ENCODE assay signal across 9 mouse cellular contexts in the genomic region with DNA sequence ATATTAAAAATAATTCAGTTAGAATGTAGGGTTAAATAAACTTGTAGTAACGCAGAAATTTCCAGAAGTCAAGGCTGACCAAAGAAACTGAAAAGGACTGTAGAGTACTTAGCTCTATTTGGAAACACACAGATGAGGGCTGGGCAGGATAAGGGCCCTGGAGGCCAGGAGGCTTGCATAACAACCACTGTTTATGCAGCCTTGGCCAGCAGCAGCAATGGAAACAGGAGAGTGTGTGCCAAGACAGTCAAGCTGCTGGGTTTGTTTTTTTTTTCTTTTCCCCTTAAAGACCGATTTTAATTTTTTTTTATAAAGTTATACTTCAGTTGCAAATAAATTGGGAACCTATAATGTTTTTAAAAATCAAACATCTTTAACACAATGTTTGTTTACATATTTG. TPM values are rescaled to one million over a fixed set of nuclear protein-coding genes. Genes with fewer than 3 reads are reported as not detected.
DNase-seq lines count a peak whose midpoint lies in the region; ATAC-seq and TF ChIP-seq lines count a peak whose summit lies in the region.
"Had no signal": no experiment of that assay in that cellular context is flagged by ENCODE, and none has a peak within 500 bp of the region (broad histone marks: within the 10 kb centered on the region; RNA-seq: fewer than 3 reads in every experiment).

No protein-coding gene starts in this region.

- H3K4me3 ChIP-seq in hindbrain, embryonic 14.5 days (replicated peaks; ENCODE audit: low read length) = no peak overlapping the region
- H3K4me3 ChIP-seq in hindbrain, embryonic 12.5 days = no peak overlapping the region
- no peak overlapping the region for H3K4me3 ChIP-seq in cerebellum, adult 2 months (replicated peaks; ENCODE audit: insufficient read depth, low read depth, low read length)
- no peak overlapping the region for H3K4me3 ChIP-seq in heart, embryonic 11.5 days (ENCODE audit: low read depth, low read length)
- H3K4me3 ChIP-seq: liver, embryonic 13.5 days had no signal

- peak; percentile 43 for DNase-seq in hindbrain, embryonic 14.5 days (ENCODE audit: low spot score)
- peak; percentile 59 for DNase-seq in 416B (ENCODE audit: low read depth)
- DNase-seq in cerebellum, adult 2 months = peak; percentile 45 to 72
- peak; percentile 89 to 93 for DNase-seq in lung, adult 18-20 months
- no peak for DNase-seq in embryo, embryonic 11 days
- DNase-seq: liver, embryonic 13.5 days had no signal

- no peak for TF ChIP-seq CTCF in cerebellum, adult 2 months (IDR thresholded peaks at IDR 0.05; ENCODE audit: borderline replicate concordance, insufficient read depth, low read depth, low read length)

- no peak overlapping the region for H3K4me2 ChIP-seq in hindbrain, embryonic 14.5 days (replicated peaks)
- no peak overlapping the region for H3K4me2 ChIP-seq in hindbrain, embryonic 12.5 days (replicated peaks)
- no peak overlapping the region for H3K4me2 ChIP-seq in heart, embryonic 11.5 days
- H3K4me2 ChIP-seq: liver, embryonic 13.5 days had no signal

- H3K9me3 ChIP-seq in hindbrain, embryonic 14.5 days (ENCODE audit: control insufficient read depth, low read length) = no peaks in the 10 kb centered on the region
- no peaks in the 10 kb centered on the region for H3K9me3 ChIP-seq in hindbrain, embryonic 12.5 days (replicated peaks)
- no peaks in the 10 kb centered on the region for H3K9me3 ChIP-seq in heart, embryonic 11.5 days (replicated peaks; ENCODE audit: control insufficient read depth, low read length)
- H3K9me3 ChIP-seq: liver, embryonic 13.5 days had no signal

- 79% methylated on average over 2 of the region's 2 CpGs for WGBS in hindbrain, embryonic 14.5 days
- 70% methylated on average over 2 of the region's 2 CpGs for WGBS in hindbrain, embryonic 12.5 days
- 29% methylated on average over 2 of the region's 2 CpGs for WGBS in cerebellum, adult 2 months
- WGBS in heart, embryonic 11.5 days (ENCODE audit: insufficient replicate concordance) = 63% methylated on average over 2 of the region's 2 CpGs

- no peak overlapping the region for H3K9ac ChIP-seq in hindbrain, embryonic 14.5 days
- no peak overlapping the region for H3K9ac ChIP-seq in hindbrain, embryonic 12.5 days
- no peak overlapping the region for H3K9ac ChIP-seq in heart, embryonic 11.5 days (ENCODE audit: low read depth, low read length)
- H3K9ac ChIP-seq: liver, embryonic 13.5 days had no signal

- TF ChIP-seq POLR2A in cerebellum, adult 2 months (IDR thresholded peaks at IDR 0.05; ENCODE audit: borderline replicate concordance, insufficient read depth, low read length) = no peak

- H3K27me3 ChIP-seq in hindbrain, embryonic 14.5 days (ENCODE audit: control insufficient read depth, insufficient read depth, low read length) = no peaks in the 10 kb centered on the region
- no peaks in the 10 kb centered on the region for H3K27me3 ChIP-seq in hindbrain, embryonic 12.5 days
- no peaks in the 10 kb centered on the region for H3K27me3 ChIP-seq in cerebellum, adult 2 months (ENCODE audit: control insufficient read depth, insufficient read depth, low read length)
- H3K27me3 ChIP-seq in heart, embryonic 11.5 days (ENCODE audit: control insufficient read depth, insufficient read depth, low read length) = no peaks in the 10 kb centered on the region
- H3K27me3 ChIP-seq: liver, embryonic 13.5 days had no signal

- H3K4me1 ChIP-seq in hindbrain, embryonic 14.5 days (replicated peaks; ENCODE audit: control insufficient read depth, insufficient read depth, low read length) = no peaks in the 10 kb centered on the region
- no peaks in the 10 kb centered on the region for H3K4me1 ChIP-seq in hindbrain, embryonic 12.5 days
- peaks cover 3% of the 10 kb centered on the region for H3K4me1 ChIP-seq in cerebellum, adult 2 months (ENCODE audit: control insufficient read depth, insufficient read depth, low read length)
- H3K4me1 ChIP-seq in heart, embryonic 11.5 days (ENCODE audit: control insufficient read depth, insufficient read depth, low read length) = peaks cover 4% of the 10 kb centered on the region; the same call in 1 of the 2 replicates
- H3K4me1 ChIP-seq: liver, embryonic 13.5 days had no signal

- H3K36me3 ChIP-seq in hindbrain, embryonic 14.5 days (replicated peaks; ENCODE audit: control insufficient read depth, insufficient read depth) = no peaks in the 10 kb centered on the region
- no peaks in the 10 kb centered on the region for H3K36me3 ChIP-seq in hindbrain, embryonic 12.5 days
- H3K36me3 ChIP-seq in heart, embryonic 11.5 days (ENCODE audit: control insufficient read depth, insufficient read depth, low read length) = no peaks in the 10 kb centered on the region
- H3K36me3 ChIP-seq: liver, embryonic 13.5 days had no signal

- no peak for ATAC-seq in hindbrain, embryonic 14.5 days (ENCODE audit: low FRiP score)
- ATAC-seq in hindbrain, embryonic 12.5 days (ENCODE audit: low FRiP score) = no peak
- peak; percentile 72; the same call in 1 of the 2 replicates for ATAC-seq in heart, embryonic 11.5 days (replicated peaks; ENCODE audit: insufficient number of reproducible peaks, low FRiP score, low TSS enrichment)
- ATAC-seq in granulocyte monocyte progenitor cell, adult 5-6 weeks (replicated peaks; ENCODE audit: poor library complexity, severe bottlenecking) = no peak

- no peak overlapping the region for H3K27ac ChIP-seq in hindbrain, embryonic 14.5 days
- H3K27ac ChIP-seq in hindbrain, embryonic 12.5 days = no peak overlapping the region
- H3K27ac ChIP-seq in cerebellum, adult 2 months (ENCODE audit: insufficient read depth, low read length) = no peak overlapping the region
- H3K27ac ChIP-seq in heart, embryonic 11.5 days (ENCODE audit: low read depth, low read length) = no peak overlapping the region
- H3K27ac ChIP-seq: liver, embryonic 13.5 days had no signal

RNA-seq across cellular contexts. Expression of a gene that starts 13.1 kb away (rescaled TPM):
- 0.50 and 0.96 TPM in 2 replicates for polyA plus RNA-seq in hindbrain, embryonic 14.5 days (2014; fragmentation: Nextera tagmentation; extraction: Ambion mirVana)
- 0.79 and 1.3 TPM in 2 replicates for polyA plus RNA-seq in hindbrain, embryonic 12.5 days (2016; fragmentation: Nextera tagmentation; extraction: Ambion mirVana)
- 0.39 and 0.40 TPM in 2 replicates for polyA plus RNA-seq in cerebellum, adult 2 months (2012; rRNA removed)
- polyA plus RNA-seq in heart, embryonic 11.5 days (2014; fragmentation: Nextera tagmentation; extraction: Ambion mirVana) = 0.42 and 0.56 TPM in 2 replicates
- 0.28 and 1.0 TPM in 2 replicates for total RNA-seq in granulocyte monocyte progenitor cell, adult 5-6 weeks (2014; fragmentation: Nextera tagmentation)
- 3.1 and 5.6 TPM in 2 replicates for total RNA-seq in granulocyte monocyte progenitor cell, adult 5-6 weeks (2017)

RNA-seq across cellular contexts. Expression of a gene that starts 24.6 kb away (rescaled TPM):
- polyA plus RNA-seq in hindbrain, embryonic 14.5 days (2014; fragmentation: Nextera tagmentation; extraction: Ambion mirVana) = 1.7 and 2.2 TPM in 2 replicates
- polyA plus RNA-seq in hindbrain, embryonic 12.5 days (2016; fragmentation: Nextera tagmentation; extraction: Ambion mirVana) = 1.4 TPM in 2 replicates
- polyA plus RNA-seq in cerebellum, adult 2 months (2012; rRNA removed) = 4.3 and 5.1 TPM in 2 replicates
- polyA plus RNA-seq in heart, embryonic 11.5 days (2014; fragmentation: Nextera tagmentation; extraction: Ambion mirVana) = 1.4 and 1.8 TPM in 2 replicates
- 0.17 TPM in 1 of 2 replicates, not detected in the other for total RNA-seq in granulocyte monocyte progenitor cell, adult 5-6 weeks (2014; fragmentation: Nextera tagmentation)
- 0.26 TPM in 1 of 2 replicates, not detected in the other for total RNA-seq in granulocyte monocyte progenitor cell, adult 5-6 weeks (2017)

RNA-seq across cellular contexts. Expression of a gene that starts 59.0 kb away (rescaled TPM):
- 13.4 and 13.7 TPM in 2 replicates for polyA plus RNA-seq in hindbrain, embryonic 14.5 days (2014; fragmentation: Nextera tagmentation; extraction: Ambion mirVana)
- 16.5 and 17.3 TPM in 2 replicates for polyA plus RNA-seq in hindbrain, embryonic 12.5 days (2016; fragmentation: Nextera tagmentation; extraction: Ambion mirVana)
- 11.3 and 12.8 TPM in 2 replicates for polyA plus RNA-seq in cerebellum, adult 2 months (2012; rRNA removed)
- polyA plus RNA-seq in heart, embryonic 11.5 days (2014; fragmentation: Nextera tagmentation; extraction: Ambion mirVana) = 11.1 and 11.6 TPM in 2 replicates
- 6.3 and 6.5 TPM in 2 replicates for total RNA-seq in granulocyte monocyte progenitor cell, adult 5-6 weeks (2014; fragmentation: Nextera tagmentation)
- total RNA-seq in granulocyte monocyte progenitor cell, adult 5-6 weeks (2017) = 13.8 and 19.4 TPM in 2 replicates
